Mouse (Mus musculus) MEL (cell line): Measurements from ENCODE around the gene Gm20388. TPM values are rescaled to one million over a fixed set of nuclear protein-coding genes. Genes with fewer than 3 reads are reported as not detected.

ENCODE experiments used
- DNase-seq: peaks from one replicate; pipeline ENCODE4 v3.0.0; 2011; ENCODE audit warnings: low read depth, low spot score
- H3K27ac ChIP-seq: 2 replicates; pipeline ENCODE4 v1.5.1; 2012; ENCODE audit warnings: low read depth, mild to moderate bottlenecking, control low read depth, low read length, moderate library complexity; ENCODE audit not compliant: control insufficient read depth
- H3K27me3 ChIP-seq, 2 experiments: fragments of 150-350 bp in 1 of 2; sonication (generic) in 1 of 2; 2 replicates each; pipeline ENCODE4 v1.6.1; 2012; ENCODE audit warnings: low read length in 2 of 2, mild to moderate bottlenecking in 2 of 2, improper control_type of control experiment in 1 of 2, moderate library complexity in 1 of 2; ENCODE audit not compliant: insufficient read depth in 2 of 2, control insufficient read depth in 1 of 2
- H3K36me3 ChIP-seq, 2 experiments: 2 replicates each; pipeline ENCODE4 v1.6.1; 2012 to 2014; ENCODE audit warnings: low read length in 2 of 2, improper control_type of control experiment in 1 of 2, inconsistent platforms in 1 of 2, mild to moderate bottlenecking in 1 of 2; ENCODE audit not compliant: insufficient read depth in 2 of 2, control insufficient read depth in 1 of 2
- H3K4me1 ChIP-seq, 2 experiments: fragments of 150-350 bp in 1 of 2; sonication (generic) in 1 of 2; 2 replicates each; pipeline ENCODE4 v1.6.1; 2012; ENCODE audit warnings: low read length in 2 of 2, improper control_type of control experiment in 1 of 2, mild to moderate bottlenecking in 1 of 2; ENCODE audit not compliant: insufficient read depth in 2 of 2, control insufficient read depth in 1 of 2
- H3K4me3 ChIP-seq, 2 experiments: fragments of 150-350 bp in 1 of 2; sonication (generic) in 1 of 2; 2 replicates each; pipeline ENCODE4 v1.5.1; 2012; ENCODE audit warnings: low read depth in 2 of 2, low read length in 2 of 2, mild to moderate bottlenecking in 2 of 2, moderate library complexity in 2 of 2, control low read depth in 1 of 2, improper control_type of control experiment in 1 of 2; ENCODE audit not compliant: control insufficient read depth in 1 of 2, insufficient read depth in 1 of 2
- H3K79me2 ChIP-seq: 2 replicates; pipeline ENCODE4 v1.6.1; 2012; ENCODE audit warnings: mild to moderate bottlenecking, low read length, moderate library complexity; ENCODE audit not compliant: control insufficient read depth, poor library complexity, insufficient read depth
- H3K9ac ChIP-seq: 2 replicates; pipeline ENCODE4 v1.6.1; 2012; ENCODE audit warnings: low read depth, mild to moderate bottlenecking, control low read depth, low read length, moderate library complexity; ENCODE audit not compliant: control insufficient read depth, poor library complexity, severe bottlenecking
- H3K9me3 ChIP-seq: fragments of 150-350 bp; sonication (generic); replicated peaks from 2 replicates; pipeline ENCODE4 v1.6.1; 2012; ENCODE audit warnings: mild to moderate bottlenecking, low read length, improper control_type of control experiment, moderate library complexity; ENCODE audit not compliant: insufficient read depth
- BHLHE40 ChIP-seq: IDR thresholded peaks from 2 replicates; pipeline ENCODE4 v1.6.1; 2012; ENCODE audit warnings: low read depth, mild to moderate bottlenecking, inconsistent platforms, low read length, improper control_type of control experiment, borderline replicate concordance
- CHD2 ChIP-seq: IDR thresholded peaks from 2 replicates; pipeline ENCODE4 v1.6.1; 2011; ENCODE audit warnings: low read length, improper control_type of control experiment
- CTCF ChIP-seq, 3 experiments: IDR thresholded peaks in 2 of 3; conservative IDR thresholded peaks in 1 of 3; 2 replicates each; pipeline ENCODE4 v1.5.1; 2011 to 2012; ENCODE audit warnings: low read length in 3 of 3, low read depth in 2 of 3, mild to moderate bottlenecking in 2 of 3, improper control_type of control experiment in 1 of 3, inconsistent platforms in 1 of 3, mixed read lengths in 1 of 3, moderate library complexity in 1 of 3; ENCODE audit not compliant: control insufficient read depth in 1 of 3, insufficient read depth in 1 of 3, poor library complexity in 1 of 3, severe bottlenecking in 1 of 3
- ELF1 ChIP-seq: IDR thresholded peaks from 2 replicates; pipeline ENCODE4 v1.6.1; 2014; ENCODE audit warnings: low read depth, mild to moderate bottlenecking, inconsistent platforms, low read length, improper control_type of control experiment, moderate library complexity
- EP300 ChIP-seq, 2 experiments: IDR thresholded peaks; 2 replicates each; pipeline ENCODE4 v1.6.1; 2011; ENCODE audit warnings: improper control_type of control experiment in 2 of 2, low read length in 2 of 2, low read depth in 1 of 2, mild to moderate bottlenecking in 1 of 2
- ETS1 ChIP-seq: IDR thresholded peaks from 2 replicates; pipeline ENCODE4 v1.6.1; 2012; ENCODE audit warnings: low read depth, mild to moderate bottlenecking, inconsistent platforms, low read length, improper control_type of control experiment, moderate library complexity
- GABPA ChIP-seq: IDR thresholded peaks from 2 replicates; pipeline ENCODE4 v1.6.1; 2012; ENCODE audit warnings: low read depth, mild to moderate bottlenecking, inconsistent platforms, low read length, improper control_type of control experiment, moderate library complexity
- JUND ChIP-seq: IDR thresholded peaks from 2 replicates; pipeline ENCODE4 v1.6.1; 2011; ENCODE audit warnings: low read depth, mild to moderate bottlenecking, improper control_type of control experiment, low read length
- MAFK ChIP-seq: IDR thresholded peaks from 2 replicates; pipeline ENCODE4 v1.6.1; 2011; ENCODE audit warnings: low read depth, mild to moderate bottlenecking, low read length, improper control_type of control experiment, borderline replicate concordance
- MAX ChIP-seq: IDR thresholded peaks from 2 replicates; pipeline ENCODE4 v1.6.1; 2011; ENCODE audit warnings: low read length, improper control_type of control experiment
- MAZ ChIP-seq: IDR thresholded peaks from 2 replicates; pipeline ENCODE4 v1.6.1; 2012; ENCODE audit warnings: low read depth, mild to moderate bottlenecking, inconsistent platforms, low read length, improper control_type of control experiment
- MEF2A ChIP-seq: IDR thresholded peaks from 2 replicates; pipeline ENCODE4 v1.6.1; 2014; ENCODE audit warnings: low read depth, mild to moderate bottlenecking, inconsistent platforms, low read length, improper control_type of control experiment; ENCODE audit not compliant: poor library complexity, insufficient replicate concordance, severe bottlenecking; ENCODE audit errors: extremely low read depth
- MYB ChIP-seq: IDR thresholded peaks from 2 replicates; pipeline ENCODE4 v1.6.1; 2011; ENCODE audit warnings: mild to moderate bottlenecking, low read depth, low read length, improper control_type of control experiment
- MYC ChIP-seq: IDR thresholded peaks from 2 replicates; pipeline ENCODE4 v1.6.1; 2011; ENCODE audit warnings: low read depth, mild to moderate bottlenecking, low read length, improper control_type of control experiment, moderate library complexity
- NELFE ChIP-seq: IDR thresholded peaks from 2 replicates; pipeline ENCODE4 v1.6.1; 2011; ENCODE audit warnings: low read depth, low read length, improper control_type of control experiment
- NRF1 ChIP-seq: IDR thresholded peaks from 2 replicates; pipeline ENCODE4 v1.6.1; 2014; ENCODE audit warnings: low read depth, mild to moderate bottlenecking, inconsistent platforms, low read length, improper control_type of control experiment, moderate library complexity; ENCODE audit not compliant: poor library complexity, insufficient read depth, severe bottlenecking
- POLR2AphosphoS2 ChIP-seq: IDR thresholded peaks from 2 replicates; pipeline ENCODE4 v1.6.1; 2011; ENCODE audit warnings: low read length, improper control_type of control experiment
- RAD21 ChIP-seq: IDR thresholded peaks from 2 replicates; pipeline ENCODE4 v1.6.1; 2011; ENCODE audit warnings: mild to moderate bottlenecking, low read depth, low read length, improper control_type of control experiment
- RCOR1 ChIP-seq: IDR thresholded peaks from 2 replicates; pipeline ENCODE4 v1.6.1; 2012; ENCODE audit warnings: low read depth, mild to moderate bottlenecking, inconsistent platforms, low read length, improper control_type of control experiment
- SIN3A ChIP-seq: IDR thresholded peaks from 2 replicates; pipeline ENCODE4 v1.6.1; 2012; ENCODE audit warnings: low read length, improper control_type of control experiment, inconsistent platforms
- SMC3 ChIP-seq: IDR thresholded peaks from 2 replicates; pipeline ENCODE4 v1.6.1; 2011; ENCODE audit warnings: low read depth, low read length, improper control_type of control experiment
- TAL1 ChIP-seq: IDR thresholded peaks from 2 replicates; pipeline ENCODE4 v1.6.1; 2012; ENCODE audit warnings: mild to moderate bottlenecking, inconsistent platforms, low read length, moderate library complexity, mixed read lengths
- TCF12 ChIP-seq: IDR thresholded peaks from 2 replicates; pipeline ENCODE4 v1.6.1; 2014; ENCODE audit warnings: low read depth, mild to moderate bottlenecking, inconsistent platforms, low read length, improper control_type of control experiment, moderate library complexity
- USF1 ChIP-seq: IDR thresholded peaks from 2 replicates; pipeline ENCODE4 v1.6.1; 2014; ENCODE audit warnings: low read depth, mild to moderate bottlenecking, inconsistent platforms, low read length, improper control_type of control experiment, moderate library complexity
- ZC3H11A ChIP-seq: IDR thresholded peaks from 2 replicates; pipeline ENCODE4 v1.6.1; 2012; ENCODE audit warnings: low read depth, mild to moderate bottlenecking, inconsistent platforms, low read length, improper control_type of control experiment
- ZKSCAN1 ChIP-seq: IDR thresholded peaks from 2 replicates; pipeline ENCODE4 v1.6.1; 2012; ENCODE audit warnings: low read depth, mild to moderate bottlenecking, inconsistent platforms, low read length, improper control_type of control experiment, moderate library complexity
- ZNF384 ChIP-seq: IDR thresholded peaks from 2 replicates; pipeline ENCODE4 v1.6.1; 2012; ENCODE audit warnings: low read depth, mild to moderate bottlenecking, inconsistent platforms, low read length, improper control_type of control experiment
- polyA plus RNA-seq, 2 experiments: library from polyadenylated mRNA; stranded (reverse) in 1 of 2; unstranded in 1 of 2; fragments of >175 nt in 1 of 2; fragments of >200 nt in 1 of 2; gene quantifications; 2 replicates each; pipeline versions ENCODE4 v1.2.1 to v1.2.4; 2012; ENCODE audit warnings: low replicate concordance in 2 of 2, low read depth in 1 of 2; ENCODE audit not compliant: insufficient read length in 2 of 2, insufficient read depth in 1 of 2, missing spikeins in 1 of 2
- total RNA-seq: library from RNA; depleted of rRNA; stranded (reverse); fragments of 300-350 nt; gene quantifications from 2 replicates; pipeline ENCODE4 v1.2.3, GENCODE M21; 2012

The Gm20388 gene
- total and polyA plus RNA-seq, 3 experiments = 11.1 to 17.8 TPM; not detected in 1

DNA sequence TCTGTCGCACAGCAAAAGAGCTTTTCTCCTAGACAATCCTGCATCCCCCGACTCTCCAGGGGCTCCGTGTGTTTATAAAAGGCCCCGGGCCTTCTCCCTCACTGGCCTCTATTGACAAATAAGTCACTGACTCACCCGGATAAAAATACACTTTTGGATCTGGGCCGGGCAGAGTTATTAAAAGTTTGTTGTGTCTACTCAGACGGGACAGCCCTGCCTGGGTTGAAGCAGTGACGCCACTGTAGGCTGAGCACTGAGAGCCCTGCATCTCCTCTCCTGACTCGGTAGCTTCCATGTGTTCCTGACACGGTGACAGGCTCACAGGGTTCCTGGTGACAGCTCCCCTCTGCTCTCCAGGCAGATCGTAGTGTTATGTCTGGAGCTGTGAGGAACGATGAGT is 1241.8 kb downstream of the Gm20388 start (continued):
- TF ChIP-seq MEF2A = no peak
- no peak for TF ChIP-seq MYC
- TF ChIP-seq SIN3A = no peak
- no peak for TF ChIP-seq CHD2

DNA sequence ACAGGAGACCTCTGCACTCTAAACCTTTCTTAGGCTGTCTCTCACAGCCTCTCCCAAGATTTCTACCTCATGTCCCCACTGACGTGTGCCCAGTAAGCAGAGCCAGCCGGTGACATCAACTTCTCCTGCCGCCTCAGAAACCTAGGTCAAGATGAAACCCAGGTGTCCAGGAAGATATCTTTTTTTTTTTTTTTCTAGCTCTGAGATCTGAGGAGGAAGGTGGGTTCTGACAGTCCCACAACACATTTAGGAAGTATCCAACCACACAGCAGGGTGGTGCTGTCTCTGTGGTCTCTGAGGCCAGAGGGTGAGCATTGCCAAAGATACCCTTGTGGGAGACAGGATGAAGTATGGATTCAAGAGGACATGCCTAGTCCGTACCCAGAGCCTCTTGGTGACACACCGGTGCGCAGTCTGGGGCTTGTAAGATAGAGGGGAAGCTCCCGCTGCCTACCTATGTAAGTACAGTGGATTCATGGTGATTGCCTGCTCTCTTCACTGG is 1246.4 kb downstream of the Gm20388 start:
- Histone ChIP-seq H3K27me3 (no peaks in the 10 kb centered on the region), H3K36me3 (peaks cover 0 to 23% of the 10 kb centered on the region in 2 experiments; a peak in 2 of 4 replicates), H3K4me3 (peak overlapping the region; percentile 25 to 49), H3K27ac (peak overlapping the region; percentile 98), H3K4me1 (peaks cover 7 to 47% of the 10 kb centered on the region in 2 experiments; a peak in 3 of 4 replicates), H3K9me3 (no peaks in the 10 kb centered on the region), H3K9ac (peak overlapping the region; percentile 48), H3K79me2 (peaks cover 8% of the 10 kb centered on the region)
- DNase-seq = no peak
- no peak for TF ChIP-seq GABPA
- peak; percentile 51; the same call in 1 of the 2 replicates for TF ChIP-seq ETS1
- 0 out of 2 replicates have a peak, but pooled peaks have one; percentile 4 for TF ChIP-seq RCOR1
- TF ChIP-seq ZKSCAN1 = no peak
- TF ChIP-seq NELFE = no peak
- TF ChIP-seq EP300 (IDR thresholded peaks at IDR 0.05; ENCODE audit: low read depth in 1 of 2, low read length in 2 of 2) = peak; percentile 16 to 55
- peak; percentile 90 for TF ChIP-seq ZNF384
- no peak for TF ChIP-seq BHLHE40
- TF ChIP-seq CHD2 = no peak
- peak; percentile 48 for TF ChIP-seq TAL1

DNA sequence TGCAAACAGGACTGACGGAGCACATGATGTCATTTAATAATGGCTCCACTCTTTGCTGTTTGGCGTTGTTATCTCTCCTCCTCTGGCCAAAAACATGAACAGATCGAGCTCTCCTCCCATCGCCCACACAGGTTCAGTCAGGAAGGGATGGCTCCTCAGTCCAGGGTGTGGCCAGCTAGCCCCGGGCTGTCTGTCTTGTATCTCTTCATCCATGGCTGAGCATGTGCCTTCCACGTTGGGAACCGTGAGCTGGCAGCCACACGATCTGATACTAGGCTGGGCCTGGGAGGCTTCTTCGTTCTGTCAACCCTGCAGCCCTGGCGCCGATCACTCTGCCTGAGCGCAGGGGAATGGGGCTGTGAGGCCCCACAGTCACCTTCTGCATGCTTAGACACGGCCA is 1248.2 kb downstream of the Gm20388 start:
- Histone ChIP-seq H3K36me3 (peaks cover 0 to 37% of the 10 kb centered on the region in 2 experiments; a peak in 2 of 4 replicates), H3K27ac (peak overlapping the region; percentile 98), H3K27me3 (no peaks in the 10 kb centered on the region), H3K4me1 (peaks cover 9 to 63% of the 10 kb centered on the region in 2 experiments; a peak in 3 of 4 replicates), H3K4me3 (peak overlapping the region; percentile 49 to 53), H3K9ac (peak overlapping the region; percentile 84), H3K9me3 (no peaks in the 10 kb centered on the region), H3K79me2 (peaks cover 8% of the 10 kb centered on the region)
- DNase-seq = peak; percentile 88
- TF ChIP-seq CTCF (IDR thresholded peaks at IDR 0.05 in 2 of 3, conservative IDR thresholded peaks at IDR 0.05 in 1 of 3; ENCODE audit: control insufficient read depth in 1 of 3, insufficient read depth in 1 of 3, low read depth in 2 of 3, low read length in 3 of 3, poor library complexity in 1 of 3, severe bottlenecking in 1 of 3) (no peak), SMC3 (no peak), ETS1 (peak; percentile 82), JUND (no peak), MAX (peak; percentile 95), RAD21 (no peak), MEF2A (no peak), RCOR1 (peak; percentile 57; the same call in 1 of the 2 replicates), MAFK (peak; percentile 52; the same call in 1 of the 2 replicates), NELFE (peak; percentile 60), USF1 (peak; percentile 27; the same call in 1 of the 2 replicates), BHLHE40 (peak; percentile 94), ZC3H11A (no peak), NRF1 (0 out of 2 replicates have a peak, but pooled peaks have one; percentile 13), GABPA (no peak), ZNF384 (no peak), ELF1 (no peak), MAZ (no peak; the same call in 1 of the 2 replicates), EP300 (IDR thresholded peaks at IDR 0.05; ENCODE audit: low read depth in 1 of 2, low read length in 2 of 2) (peak; percentile 45 to 70), POLR2AphosphoS2 (0 out of 2 replicates have a peak, but pooled peaks have one; percentile 32), TCF12 (peak; percentile 11; the same call in 1 of the 2 replicates), MYB (0 out of 2 replicates have a peak, but pooled peaks have one; percentile 55), TAL1 (no peak; the same call in 1 of the 2 replicates)
